In genomic region chr9:54586199-54587061, GRCm38 (mm10) we compare ENCODE assay signal across 8 mouse cellular contexts. TPM values are rescaled to one million over a fixed set of nuclear protein-coding genes. Genes with fewer than 3 reads are reported as not detected.
DNase-seq lines count a peak whose midpoint lies in the region; ATAC-seq and TF ChIP-seq lines count a peak whose summit lies in the region.

Gene Idh3a, plus strand, starts transcription at chr9:54586334.

- peak; percentile 99 for ATAC-seq in forebrain, embryonic 15.5 days (replicated peaks)
- peak; percentile 96 for ATAC-seq in neutrophil, adult 5-6 weeks (ENCODE audit: extremely low read depth, insufficient number of reproducible peaks, low FRiP score, poor library complexity, severe bottlenecking)

- H3K4me2 ChIP-seq in forebrain, embryonic 15.5 days (replicated peaks): peak within 1 kb of the TSS; percentile 97

- H3K36me3 ChIP-seq in forebrain, embryonic 15.5 days: peaks cover 6% of the 10 kb centered on the region

- under 1% methylated on average over 66 of the region's 73 CpGs for WGBS in forebrain, embryonic 15.5 days
- WGBS in lung, adult 2 months: under 1% methylated on average over 73 of the region's 73 CpGs

- H3K27ac ChIP-seq in forebrain, embryonic 15.5 days (replicated peaks): peak within 1 kb of the TSS; percentile 66

- DNase-seq in ES-CJ7 (ENCODE audit: low read depth, low spot score): peak; percentile 96
- DNase-seq in cerebellum, adult 11 months: peak; percentile 95
- peak; percentile 97 for DNase-seq in heart, postnatal 25 days (ENCODE audit: low spot score)
- peak; percentile 96 to 97 for DNase-seq in layer of hippocampus, adult 18-20 months (ENCODE audit: low spot score in 2 of 2)
- DNase-seq in lung, adult 2 months: peak; percentile 98
- DNase-seq in thymus, adult 18-20 months: peak; percentile 98 to 99

- peak; percentile 85; the same call in 1 of the 2 replicates for TF ChIP-seq POLR2A in lung, adult 2 months (IDR thresholded peaks at IDR 0.05; ENCODE audit: borderline replicate concordance, extremely low read depth, low read depth, low read length)

- H3K9me3 ChIP-seq in forebrain, embryonic 15.5 days: no peaks in the 10 kb centered on the region

- TF ChIP-seq CTCF in lung, adult 2 months (IDR thresholded peaks at IDR 0.05; ENCODE audit: insufficient read depth, low read length): no peak

- H3K4me3 ChIP-seq in forebrain, embryonic 15.5 days: peak within 1 kb of the TSS; percentile 99
- peak within 1 kb of the TSS; percentile 88 for H3K4me3 ChIP-seq in lung, adult 2 months (replicated peaks; ENCODE audit: extremely low read depth, low read depth, low read length)

- H3K9ac ChIP-seq in forebrain, embryonic 15.5 days (replicated peaks): peak within 1 kb of the TSS; percentile 93

- peaks cover 23% of the 10 kb centered on the region for H3K4me1 ChIP-seq in forebrain, embryonic 15.5 days
- H3K4me1 ChIP-seq in lung, adult 2 months (ENCODE audit: control insufficient read depth, insufficient read depth, low read length): no peaks in the 10 kb centered on the region

- intact Hi-C loops in heart, postnatal 25 days (cut with DNase I): loop anchor here (5.0 kb wide), 1 partner anchor 84 kb away; the partner anchor contains the start of gene Dmxl2

- H3K27me3 ChIP-seq in forebrain, embryonic 15.5 days: no peaks in the 10 kb centered on the region

RNA-seq across cellular contexts. Expression of gene Idh3a, which starts in this region (rescaled TPM):
- polyA plus RNA-seq in forebrain, embryonic 15.5 days (2015; fragmentation: Nextera tagmentation; extraction: Ambion mirVana): 139 and 143 TPM in 2 replicates
- total RNA-seq in heart, postnatal 25 days (2021): 100 to 1,000 TPM; 627 to 667 TPM
- 100 to 1,000 TPM; 172 to 174 TPM for total RNA-seq in layer of hippocampus, adult 18-20 months (2021)
- polyA plus RNA-seq in lung, adult 2 months (2012; rRNA removed): 20.1 and 37.0 TPM in 2 replicates
- total RNA-seq in neutrophil, adult 5-6 weeks (2017): 14.4 and 14.8 TPM in 2 replicates

Comparison
In these comparisons a context has a peak if more than half of its experiments do, and no peak if none do; other contexts are left out.
1. Peak in every context shown above with its lines: DNase-seq, ATAC-seq, H3K4me3 ChIP-seq and H3K27ac ChIP-seq.
2. RNA of gene Idh3a (total RNA-seq): 627 to 667 TPM in heart, postnatal 25 days and 172 to 174 TPM in layer of hippocampus, adult 18-20 months; 14.4 to 14.8 TPM in neutrophil, adult 5-6 weeks; every median in the first group is over 10 times any median in the second.